Mouse (Mus musculus): ENCODE results near the gene Myo1e.

Myo1e gene

GRCm38 (mm10) chr9:70413038-70413437, 205.9 kb downstream of the Myo1e start:
- no peak for DNase-seq (ENCODE audit: low spot score)

GRCm38 (mm10) chr9:70416412-70416811, 209.3 kb downstream of the Myo1e start:
- no peak for DNase-seq (ENCODE audit: low spot score)

GRCm38 (mm10) chr9:70421257-70422056, 214.3 kb downstream of the Myo1e start, which contains the start of gene Ccnb2:
Gene Ccnb2, minus strand, starts transcription at chr9:70421547.
- peak; percentile 68 for DNase-seq (ENCODE audit: low spot score)

GRCm38 (mm10) chr9:70422661-70423060, 215.5 kb downstream of the Myo1e start:
- no peak for DNase-seq (ENCODE audit: low spot score)

GRCm38 (mm10) chr9:70439959-70440358, 232.8 kb downstream of the Myo1e start:
- no peak for DNase-seq (ENCODE audit: low spot score)

- DNase-seq (ENCODE audit: low spot score), result no peak
These were observed 241.9 kb downstream of the Myo1e start for GRCm38 (mm10) chr9:70449072-70449471.
